Mouse (Mus musculus): Measurements from ENCODE around the gene Slc22a14. TPM values are rescaled to one million over a fixed set of nuclear protein-coding genes. Genes with fewer than 3 reads are reported as not detected.
A peak's percentile ranks its signal among the peaks of the same experiment; 100 is the strongest.

Gene Slc22a14
- total RNA-seq, 2 experiments from 2014 or later: not detected

- DNase-seq (ENCODE audit: low spot score in 2 of 2): peak; percentile 81 to 88
Observed at GRCm38 (mm10) chr9:119357331-119358057, 7.9 kb downstream of the Slc22a14 start, which contains the start of gene Xylb. Gene Xylb, plus strand, starts transcription at chr9:119357381.

- no peak for DNase-seq (ENCODE audit: low spot score in 2 of 2)
Observed at GRCm38 (mm10) chr9:119355943-119356342, 9.4 kb downstream of the Slc22a14 start.

DNA sequence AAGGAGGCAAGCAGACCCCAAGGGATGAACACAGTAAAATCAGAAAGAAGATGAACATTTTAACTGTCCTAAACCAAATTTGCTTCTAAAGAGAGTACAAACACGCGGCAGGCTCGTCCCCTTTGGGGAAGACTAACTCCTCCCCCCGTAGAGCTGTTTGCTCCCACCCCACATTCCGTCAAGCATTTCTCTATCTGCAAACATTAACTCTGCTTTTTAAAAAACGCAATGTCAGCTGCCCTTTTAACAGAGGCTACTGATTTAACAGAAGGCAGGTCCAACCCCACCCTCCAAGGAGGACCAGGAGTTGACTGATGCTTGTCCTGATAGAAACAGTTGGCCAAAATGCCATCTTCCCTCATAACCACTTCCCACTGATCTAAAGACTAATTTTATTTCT lies 11.4 kb downstream of the Slc22a14 start:
- no peak for DNase-seq (ENCODE audit: low spot score in 2 of 2)

DNA sequence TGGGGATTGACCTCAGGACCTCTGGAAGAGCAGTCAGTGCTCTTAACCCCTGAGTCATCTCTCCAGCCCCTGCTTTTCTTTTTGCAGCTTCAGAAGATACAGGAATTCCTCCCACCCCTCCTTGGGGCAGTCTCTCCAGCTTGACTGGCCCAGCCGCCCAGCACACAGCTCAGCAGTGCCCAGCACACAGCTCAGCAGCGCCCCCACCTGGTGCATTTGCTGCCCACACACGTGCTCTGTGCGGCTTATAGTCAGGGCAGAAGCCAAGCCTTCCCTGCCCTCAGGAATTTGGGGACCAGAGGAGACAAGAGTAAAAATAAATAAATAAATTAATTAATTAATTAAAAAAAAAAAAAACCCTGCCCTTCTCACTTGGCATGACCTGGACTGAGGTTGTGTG lies 13.3 kb downstream of the Slc22a14 start:
- DNase-seq (ENCODE audit: low spot score in 2 of 2): peak; percentile 48 to 55

DNA sequence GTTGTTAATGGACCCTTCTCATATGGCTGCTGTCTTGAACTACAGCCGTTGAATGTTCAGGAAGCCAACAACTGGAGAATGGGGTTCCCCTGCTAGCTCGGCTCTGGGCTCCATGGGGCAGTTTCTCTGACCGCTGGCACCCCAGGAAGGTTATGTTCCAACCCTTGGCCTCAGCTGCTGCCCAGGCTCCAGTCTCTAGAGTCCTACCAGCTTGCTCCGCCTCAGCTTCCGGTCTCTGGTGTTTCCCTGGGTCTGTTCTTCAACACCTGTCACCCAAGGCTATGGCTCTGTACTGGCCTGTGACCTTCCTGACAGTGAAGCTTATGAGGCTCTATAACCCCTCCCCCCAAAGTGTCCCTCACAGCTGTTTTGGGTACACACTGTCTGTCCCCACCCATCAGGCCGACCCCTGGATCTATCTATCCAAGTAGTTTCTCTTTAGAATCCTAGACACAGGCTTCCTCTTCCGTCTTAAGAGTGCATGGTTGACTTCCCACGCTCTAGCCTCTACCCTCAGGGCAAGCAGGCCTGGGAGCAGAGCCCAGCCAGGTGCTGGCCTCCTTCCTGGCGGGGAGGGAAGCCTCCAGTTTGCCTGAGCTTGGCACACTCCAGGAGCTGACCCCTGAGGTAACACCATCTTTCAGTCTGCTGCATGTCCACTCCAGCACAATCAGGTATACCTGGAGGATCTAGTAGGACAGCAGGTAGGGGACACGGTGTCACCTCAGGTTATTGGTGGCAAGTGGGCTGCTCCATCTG lies 14.2 kb downstream of the Slc22a14 start:
- no peak for DNase-seq (ENCODE audit: low spot score in 2 of 2)

- no peak for DNase-seq (ENCODE audit: low spot score in 2 of 2)
Observed at GRCm38 (mm10) chr9:119350531-119350930, 14.8 kb downstream of the Slc22a14 start.

DNA sequence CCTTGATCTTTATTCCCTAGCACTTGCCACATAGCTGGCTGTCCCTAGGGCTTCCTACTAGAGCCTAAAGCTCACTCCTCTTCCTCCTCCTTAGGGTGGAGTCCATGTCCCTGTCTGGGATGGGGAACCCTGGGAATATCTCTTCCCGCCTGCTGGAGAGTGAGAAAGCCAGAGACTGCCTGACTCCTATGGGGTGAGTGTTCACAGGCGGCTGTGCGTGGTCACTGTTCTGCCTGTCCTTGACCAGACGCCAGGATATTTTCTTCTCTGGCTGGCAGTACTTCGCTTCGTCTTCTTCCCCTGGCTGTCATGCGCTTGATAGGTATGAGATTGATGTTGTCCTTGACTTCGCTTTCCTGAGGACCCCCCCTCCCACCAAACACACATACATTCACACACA lies 19.0 kb downstream of the Slc22a14 start:
- no peak for DNase-seq (ENCODE audit: low spot score in 2 of 2)

DNA sequence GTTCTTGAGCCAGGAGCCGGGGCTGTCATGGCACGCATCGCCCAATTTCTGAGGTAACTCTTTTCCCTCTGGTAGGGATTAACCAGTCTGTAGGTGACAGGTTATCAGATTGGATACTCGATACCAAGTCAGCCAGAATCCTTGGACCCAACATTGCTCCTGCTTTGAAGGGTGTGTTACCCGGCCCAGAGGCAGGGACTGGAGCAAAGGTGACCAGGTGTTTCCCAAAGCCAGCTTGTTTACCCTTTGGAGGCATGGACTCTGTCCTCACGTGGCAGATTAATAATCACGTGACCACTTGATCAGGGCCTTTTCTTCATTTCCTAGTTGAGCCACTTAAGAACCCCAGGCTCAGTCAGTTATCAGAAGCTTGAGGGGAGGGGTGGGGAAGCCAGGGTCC lies 22.6 kb downstream of the Slc22a14 start:
- no peak for DNase-seq (ENCODE audit: low spot score in 2 of 2)

GRCm38 (mm10) chr9:119340909-119341816 lies 24.2 kb downstream of the Slc22a14 start, which contains the start of gene Myd88:
Gene Myd88, minus strand, starts transcription at chr9:119341411.
- DNase-seq (ENCODE audit: low spot score in 2 of 2): peak; percentile 93 to 97

DNA sequence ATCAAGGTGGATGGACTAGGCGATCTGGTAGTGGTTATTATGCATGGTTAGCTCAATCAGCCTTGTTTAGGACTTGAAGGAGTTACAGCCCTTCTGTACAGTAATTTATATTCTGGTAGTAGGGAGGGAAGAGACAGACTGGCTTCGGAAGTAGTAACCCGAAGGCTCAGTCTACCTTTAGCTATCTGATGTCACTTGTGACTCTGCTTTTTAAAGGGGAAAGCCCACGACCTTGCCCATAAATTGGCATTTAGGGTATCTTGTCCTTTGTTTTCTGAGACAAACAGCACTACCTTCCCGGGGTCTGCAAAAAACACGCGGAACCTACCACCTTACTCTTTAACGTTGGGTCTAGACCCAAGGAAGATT lies 25.2 kb downstream of the Slc22a14 start:
- DNase-seq (ENCODE audit: low spot score in 2 of 2): no peak

DNA sequence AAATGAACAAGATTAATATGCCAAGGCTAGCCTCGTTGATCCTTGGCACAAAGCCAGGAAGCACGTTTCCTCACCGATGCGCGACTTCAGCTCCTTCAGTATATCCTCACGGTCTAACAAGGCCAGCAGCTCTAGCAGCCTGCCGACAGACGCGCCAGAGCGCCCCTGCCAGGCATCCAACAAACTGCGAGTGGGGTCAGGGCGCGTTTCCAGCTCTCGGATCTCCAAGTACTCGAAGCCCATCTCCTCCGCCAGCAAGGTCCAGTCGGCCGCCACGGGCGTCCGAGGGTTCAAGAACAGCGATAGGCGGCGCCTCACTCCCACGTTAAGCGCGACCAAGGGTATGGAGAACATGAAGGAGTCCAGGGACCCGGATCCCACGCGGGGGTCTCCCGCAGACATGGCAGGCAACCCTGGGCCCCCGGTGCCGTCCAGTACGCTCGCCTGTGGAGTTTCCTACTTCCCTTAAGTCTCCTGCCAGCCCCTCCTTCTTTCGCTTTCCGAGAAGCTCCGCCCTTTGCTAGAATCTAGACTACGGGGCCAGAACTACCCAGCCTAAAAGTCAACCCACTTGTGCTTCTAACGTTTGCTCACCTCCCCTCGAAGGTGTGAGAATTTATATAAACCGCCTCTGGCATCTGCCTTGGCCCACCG lies 25.7 kb downstream of the Slc22a14 start, which contains the start of gene Acaa1a:
Acaa1a (plus strand) TSS at position 119 of the 654 bp plus-strand sequence.
- peak; percentile 44 to 45 for DNase-seq (ENCODE audit: low spot score in 2 of 2)

DNA sequence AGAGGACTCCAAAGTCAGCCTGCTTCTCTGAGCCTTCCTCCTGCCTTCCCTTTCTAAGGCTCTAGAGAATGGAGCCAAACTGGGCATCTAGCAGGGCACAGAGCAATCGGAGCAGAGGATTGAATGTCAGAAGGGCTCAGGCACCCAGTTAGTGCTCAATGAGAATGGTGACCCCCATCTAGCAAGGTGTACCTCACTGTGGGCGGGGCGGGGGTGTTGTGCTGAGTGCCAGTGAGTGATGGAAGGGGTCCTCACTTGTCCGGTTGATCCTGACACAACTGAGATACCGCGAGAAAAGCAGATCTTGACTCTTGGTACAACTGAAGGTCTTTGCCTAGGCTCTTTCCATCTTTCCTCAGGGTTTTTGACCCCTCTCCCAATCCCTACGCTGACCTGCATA lies 26.2 kb downstream of the Slc22a14 start:
- no peak for DNase-seq (ENCODE audit: low spot score in 2 of 2)

- DNase-seq (ENCODE audit: low spot score in 2 of 2): no peak
Observed at GRCm38 (mm10) chr9:119338350-119338749, 27.0 kb downstream of the Slc22a14 start.

- DNase-seq (ENCODE audit: low spot score in 2 of 2): no peak
Observed at GRCm38 (mm10) chr9:119337842-119338241, 27.5 kb downstream of the Slc22a14 start.

DNA sequence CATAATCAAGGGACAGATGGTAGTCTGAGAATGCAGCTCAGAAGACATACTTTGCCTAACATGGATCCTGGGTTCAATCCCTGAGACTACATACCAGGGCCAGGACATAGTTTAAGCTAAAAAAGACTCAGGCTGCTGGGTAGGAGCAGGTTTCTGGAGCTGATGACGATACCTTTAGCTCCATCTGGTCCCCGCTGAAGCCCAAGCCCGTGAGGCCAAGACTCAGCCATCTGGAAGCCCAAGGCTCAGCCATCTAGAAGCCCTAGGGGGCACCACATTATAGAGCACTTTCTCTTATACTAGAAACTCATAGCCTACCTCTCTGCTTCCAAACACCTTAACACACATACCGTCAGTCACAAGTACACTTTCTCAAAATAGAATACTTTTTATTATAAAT lies 29.8 kb downstream of the Slc22a14 start:
- no peak for DNase-seq (ENCODE audit: low spot score in 2 of 2)

GRCm38 (mm10) chr9:119334834-119335233 lies 30.5 kb downstream of the Slc22a14 start:
- DNase-seq (ENCODE audit: low spot score in 2 of 2): peak in 1 of 2 experiments; percentile 34

DNA sequence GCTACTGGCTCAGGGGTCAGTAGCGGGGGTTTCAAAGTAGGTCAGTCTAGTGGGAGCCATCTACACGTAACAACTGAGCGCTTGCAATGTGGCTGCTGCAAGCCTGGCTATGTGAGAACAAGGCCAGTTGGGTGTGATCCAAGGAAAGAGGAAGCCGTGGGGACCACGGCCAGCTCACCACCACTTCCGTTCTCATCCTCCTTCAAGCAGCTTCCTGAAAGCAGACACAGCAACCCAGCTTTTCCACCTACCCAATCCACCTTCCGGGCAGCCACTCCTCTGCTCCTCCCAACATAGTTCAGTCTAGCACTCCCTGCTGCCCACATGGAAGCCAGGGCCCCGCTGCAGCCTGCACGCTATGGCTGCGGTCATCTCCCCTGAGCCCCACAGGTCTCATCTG lies 31.0 kb downstream of the Slc22a14 start:
- no peak for DNase-seq (ENCODE audit: low spot score in 2 of 2)

DNA sequence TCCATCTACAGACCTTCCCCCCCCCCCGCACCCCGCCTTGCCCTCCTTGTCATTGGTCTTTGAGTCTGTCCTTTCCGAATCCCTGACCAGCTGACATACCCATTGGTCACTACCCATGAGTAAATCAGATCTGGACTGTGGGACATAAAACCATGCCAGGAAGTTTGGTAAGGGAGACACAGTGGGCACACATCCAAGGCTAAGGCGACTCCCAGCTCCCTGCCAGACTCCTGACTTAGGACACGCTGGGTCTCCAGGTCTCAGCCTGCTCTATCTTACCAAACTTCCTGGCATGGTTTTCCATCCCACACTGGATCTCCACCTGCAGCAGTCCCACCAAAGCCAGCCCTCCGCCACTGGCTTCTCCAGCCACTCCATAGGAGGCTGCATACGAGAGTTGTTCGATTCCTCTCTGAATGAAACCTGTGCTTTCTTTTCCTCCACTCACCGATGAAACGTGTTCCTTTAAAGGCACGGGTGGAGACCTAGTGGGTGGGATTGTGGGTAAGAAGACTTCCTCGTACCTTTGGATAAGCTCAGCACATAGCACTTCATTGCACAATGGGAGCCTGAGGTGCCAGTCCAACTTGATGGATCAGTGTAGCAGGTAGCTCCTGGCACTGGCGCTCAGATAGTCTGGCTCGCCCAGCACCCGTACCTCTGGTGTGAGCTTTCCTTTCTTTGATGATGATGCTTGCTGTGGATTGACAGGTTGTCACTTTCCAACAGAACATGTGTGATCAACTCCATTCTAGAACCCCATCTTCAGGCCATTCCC lies 35.0 kb downstream of the Slc22a14 start:
- no peak for DNase-seq (ENCODE audit: low spot score in 2 of 2)

DNA sequence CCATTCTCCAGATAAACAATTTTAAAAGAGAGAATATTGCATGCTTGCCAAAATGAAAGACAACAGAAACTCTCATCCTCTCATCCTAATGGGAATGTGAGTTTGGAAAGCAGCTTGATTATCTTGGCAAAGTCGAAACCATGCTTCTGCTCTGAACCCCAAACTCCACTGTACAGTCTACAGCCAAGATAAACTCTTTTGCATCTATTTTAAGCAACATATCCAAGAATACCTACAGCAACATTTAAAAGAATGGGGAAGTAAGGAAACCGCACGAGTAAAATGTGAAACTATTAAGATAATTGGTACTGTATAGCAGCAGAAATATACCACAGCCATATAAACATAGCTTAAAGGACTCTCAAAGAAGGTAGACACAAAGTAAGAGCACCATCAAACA lies 36.9 kb downstream of the Slc22a14 start:
- no peak for DNase-seq (ENCODE audit: low spot score in 2 of 2)

DNA sequence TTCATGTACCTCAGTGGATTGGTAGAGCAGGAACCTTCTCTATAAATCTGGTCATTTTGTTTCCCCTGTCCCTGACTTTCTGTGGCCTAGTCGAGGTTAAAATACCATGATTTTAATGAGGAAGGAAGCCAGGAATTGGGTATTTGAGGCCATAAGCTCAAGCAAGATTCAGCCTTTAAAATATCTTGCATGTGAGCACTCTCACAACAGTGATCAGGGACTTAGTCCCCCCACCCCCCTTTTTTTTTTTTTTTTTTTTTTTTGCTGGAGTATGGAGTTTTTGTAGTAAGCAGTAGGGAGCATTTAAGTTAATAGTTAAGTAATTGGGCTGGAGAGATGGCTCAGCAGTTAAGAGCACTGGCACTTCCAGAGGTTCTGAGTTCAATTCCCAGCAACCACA lies 41.2 kb downstream of the Slc22a14 start:
- no peak for DNase-seq (ENCODE audit: low spot score in 2 of 2)
